Mouse (Mus musculus): ENCODE measurements around the gene Bmpr1a. TPM values are rescaled to one million over a fixed set of nuclear protein-coding genes. Genes with fewer than 3 reads are reported as not detected.
"Not testable (repeated sequence)": the region's sequence is repeated elsewhere in the genome, so short reads cannot be mapped to it uniquely, and the experiment has no call there.

Bmpr1a gene
- polyA plus RNA-seq, 1 experiment from 2014 or later: 21.1 TPM

DNA sequence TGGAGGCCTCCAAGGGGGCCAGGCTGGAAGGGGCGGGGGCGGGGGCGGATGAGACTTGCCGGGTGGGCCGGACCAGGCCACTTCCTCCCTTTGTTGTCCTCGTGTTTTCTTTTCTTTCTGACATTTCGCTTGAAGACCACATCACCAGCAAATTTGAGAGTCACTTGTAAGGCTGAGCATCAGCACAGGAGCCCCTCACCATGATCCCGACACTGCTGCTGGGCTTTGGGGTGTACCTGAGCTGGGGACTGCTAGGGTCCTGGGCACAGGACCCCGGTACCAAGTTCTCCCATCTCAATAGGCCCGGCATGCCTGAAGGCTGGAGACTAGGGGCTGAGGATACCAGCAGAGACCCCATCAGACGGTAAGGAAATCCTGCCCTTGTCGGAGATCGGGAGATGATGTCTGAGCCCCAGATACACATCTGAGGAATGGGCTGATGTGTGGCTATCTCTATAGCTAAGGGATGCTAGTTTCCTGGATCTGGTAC lies 127.7 kb downstream of the Bmpr1a start, which contains the start of gene Mmrn2:
TSS of gene Mmrn2 (plus strand) at position 51 of the 490 bp plus-strand sequence.
- no peaks in the 10 kb centered on the region for H3K9me3 ChIP-seq (ENCODE audit: control insufficient read depth, low read length)
- no peak within 1 kb of the TSS for H3K4me3 ChIP-seq (replicated peaks; ENCODE audit: low read length)
- WGBS: 83% methylated on average over 13 of the region's 13 CpGs
- H3K36me3 ChIP-seq (ENCODE audit: control insufficient read depth, insufficient read depth): no peaks in the 10 kb centered on the region
- H3K9ac ChIP-seq (replicated peaks; ENCODE audit: low read depth, low read length): no peak within 1 kb of the TSS
- H3K4me2 ChIP-seq (ENCODE audit: low read length): no peak within 1 kb of the TSS
- H3K4me1 ChIP-seq (replicated peaks; ENCODE audit: control insufficient read depth, insufficient read depth, low read length): peaks cover 7% of the 10 kb centered on the region
- no peaks in the 10 kb centered on the region for H3K27me3 ChIP-seq (replicated peaks; ENCODE audit: control insufficient read depth, insufficient read depth, low read length)
- ATAC-seq: no peak
- no peak within 1 kb of the TSS for H3K27ac ChIP-seq (ENCODE audit: low read length)

DNA sequence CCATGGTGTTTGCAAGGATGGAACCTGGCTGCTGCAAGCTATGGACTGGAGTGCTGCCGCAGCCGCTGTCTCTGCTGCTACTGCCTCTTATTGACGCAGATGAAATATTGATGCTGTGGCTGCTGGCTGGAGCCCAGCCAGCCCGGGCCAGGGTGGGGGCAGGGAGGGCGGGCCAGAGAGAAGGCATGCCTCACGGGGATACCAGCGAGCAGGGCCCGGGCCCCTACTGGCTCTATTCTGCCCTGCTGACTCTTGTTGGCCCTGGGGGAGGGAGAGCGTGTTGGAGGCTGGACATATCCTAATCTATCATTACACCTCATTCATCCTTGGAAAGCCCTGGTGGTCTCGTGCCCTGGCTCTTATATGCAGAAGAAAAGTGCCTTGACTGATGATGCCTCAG lies 128.6 kb downstream of the Bmpr1a start, which contains the start of gene Sncg:
TSS of gene Sncg (minus strand) at position 213 of the 400 bp plus-strand sequence.
- Histone ChIP-seq H3K4me3 (replicated peaks; ENCODE audit: low read length) (no peak within 1 kb of the TSS), H3K36me3 (ENCODE audit: control insufficient read depth, insufficient read depth) (no peaks in the 10 kb centered on the region), H3K4me2 (ENCODE audit: low read length) (no peak within 1 kb of the TSS), H3K4me1 (replicated peaks; ENCODE audit: control insufficient read depth, insufficient read depth, low read length) (peaks cover 7% of the 10 kb centered on the region), H3K27ac (ENCODE audit: low read length) (no peak within 1 kb of the TSS), H3K9ac (replicated peaks; ENCODE audit: low read depth, low read length) (no peak within 1 kb of the TSS), H3K9me3 (ENCODE audit: control insufficient read depth, low read length) (no peaks in the 10 kb centered on the region), H3K27me3 (replicated peaks; ENCODE audit: control insufficient read depth, insufficient read depth, low read length) (no peaks in the 10 kb centered on the region)
- 70% methylated on average over 10 of the region's 10 CpGs for WGBS
- ATAC-seq: no peak

DNA sequence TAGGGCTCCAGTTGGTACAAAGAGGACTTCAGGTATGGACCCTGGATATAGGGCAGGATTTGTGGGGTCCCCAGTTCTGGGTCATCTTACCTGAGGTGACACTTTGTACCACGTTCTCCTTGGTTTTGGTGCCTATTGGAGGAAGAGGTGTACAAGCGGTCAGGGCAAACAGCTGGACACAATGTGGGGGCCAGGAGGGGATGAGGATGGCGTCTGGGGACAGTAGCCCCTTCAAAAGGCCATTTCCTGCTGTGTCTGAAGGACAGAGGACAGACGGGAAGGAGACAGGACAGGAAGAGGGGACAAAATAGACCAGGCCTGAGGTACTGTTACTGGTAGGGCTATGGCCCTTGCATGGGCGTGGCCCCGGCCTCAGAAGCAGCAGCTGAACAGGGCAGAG lies 129.6 kb downstream of the Bmpr1a start:
- H3K4me3 ChIP-seq (replicated peaks; ENCODE audit: low read length): no peak overlapping the region
- no peaks in the 10 kb centered on the region for H3K36me3 ChIP-seq (ENCODE audit: control insufficient read depth, insufficient read depth)
- WGBS: 85% methylated on average over 6 of the region's 6 CpGs
- no peak overlapping the region for H3K4me2 ChIP-seq (ENCODE audit: low read length)
- H3K4me1 ChIP-seq (replicated peaks; ENCODE audit: control insufficient read depth, insufficient read depth, low read length): peaks cover 3% of the 10 kb centered on the region
- ATAC-seq: no peak
- no peaks in the 10 kb centered on the region for H3K9me3 ChIP-seq (ENCODE audit: control insufficient read depth, low read length)
- no peak overlapping the region for H3K9ac ChIP-seq (replicated peaks; ENCODE audit: low read depth, low read length)
- no peak overlapping the region for H3K27ac ChIP-seq (ENCODE audit: low read length)
- H3K27me3 ChIP-seq (replicated peaks; ENCODE audit: control insufficient read depth, insufficient read depth, low read length): no peaks in the 10 kb centered on the region

DNA sequence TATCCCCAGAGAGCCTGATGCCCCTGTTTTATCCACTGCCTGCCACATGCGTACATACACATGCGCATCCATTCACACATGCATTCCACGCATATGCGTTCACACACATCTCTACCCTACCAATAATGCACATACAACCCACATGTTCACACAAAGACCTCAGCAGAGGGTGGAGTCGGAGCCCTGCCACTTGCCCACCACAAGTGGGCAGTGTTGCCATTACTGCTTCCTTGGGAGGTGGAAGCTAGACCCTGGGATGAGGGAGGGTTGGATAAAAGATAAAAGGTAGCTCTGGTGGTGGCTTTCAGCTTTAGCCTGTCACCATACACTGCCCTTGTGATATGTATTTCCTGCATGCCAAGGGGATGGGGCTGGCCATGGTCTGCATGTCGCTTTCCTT lies 130.5 kb downstream of the Bmpr1a start:
- Histone ChIP-seq H3K36me3 (ENCODE audit: control insufficient read depth, insufficient read depth) (no peaks in the 10 kb centered on the region), H3K9me3 (ENCODE audit: control insufficient read depth, low read length) (no peaks in the 10 kb centered on the region), H3K4me2 (ENCODE audit: low read length) (no peak overlapping the region), H3K4me1 (replicated peaks; ENCODE audit: control insufficient read depth, insufficient read depth, low read length) (no peaks in the 10 kb centered on the region), H3K9ac (replicated peaks; ENCODE audit: low read depth, low read length) (no peak overlapping the region), H3K4me3 (replicated peaks; ENCODE audit: low read length) (no peak overlapping the region), H3K27me3 (replicated peaks; ENCODE audit: control insufficient read depth, insufficient read depth, low read length) (no peaks in the 10 kb centered on the region), H3K27ac (ENCODE audit: low read length) (no peak overlapping the region)
- WGBS: 81% methylated on average over 6 of the region's 6 CpGs
- ATAC-seq: peak; percentile 43

DNA sequence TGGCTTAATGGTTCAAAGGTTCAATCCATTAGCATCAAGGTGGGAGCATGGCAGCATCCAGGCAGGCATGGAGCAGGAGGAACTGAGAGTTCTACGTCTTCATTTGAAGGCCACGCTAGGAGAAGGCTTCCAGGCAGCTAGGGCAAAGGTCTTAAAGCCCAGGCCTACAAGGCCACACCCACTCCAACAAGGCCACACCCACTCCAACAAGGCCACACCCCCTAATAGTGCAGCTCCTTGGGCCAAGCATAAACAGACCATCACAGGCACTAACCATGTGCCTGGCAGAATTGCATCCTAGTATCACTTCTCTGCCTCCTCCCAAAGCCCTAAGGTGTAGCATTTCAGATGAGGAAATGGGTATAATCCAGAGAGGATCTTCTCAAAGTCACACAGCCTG lies 131.4 kb downstream of the Bmpr1a start:
- Histone ChIP-seq H3K4me2 (ENCODE audit: low read length) (no peak overlapping the region), H3K4me1 (replicated peaks; ENCODE audit: control insufficient read depth, insufficient read depth, low read length) (no peaks in the 10 kb centered on the region), H3K9ac (replicated peaks; ENCODE audit: low read depth, low read length) (no peak overlapping the region), H3K9me3 (ENCODE audit: control insufficient read depth, low read length) (no peaks in the 10 kb centered on the region), H3K27me3 (replicated peaks; ENCODE audit: control insufficient read depth, insufficient read depth, low read length) (no peaks in the 10 kb centered on the region), H3K4me3 (replicated peaks; ENCODE audit: low read length) (no peak overlapping the region), H3K36me3 (ENCODE audit: control insufficient read depth, insufficient read depth) (no peaks in the 10 kb centered on the region), H3K27ac (ENCODE audit: low read length) (no peak overlapping the region)
- ATAC-seq: no peak
- WGBS: 87% methylated on average over 2 of the region's 2 CpGs

DNA sequence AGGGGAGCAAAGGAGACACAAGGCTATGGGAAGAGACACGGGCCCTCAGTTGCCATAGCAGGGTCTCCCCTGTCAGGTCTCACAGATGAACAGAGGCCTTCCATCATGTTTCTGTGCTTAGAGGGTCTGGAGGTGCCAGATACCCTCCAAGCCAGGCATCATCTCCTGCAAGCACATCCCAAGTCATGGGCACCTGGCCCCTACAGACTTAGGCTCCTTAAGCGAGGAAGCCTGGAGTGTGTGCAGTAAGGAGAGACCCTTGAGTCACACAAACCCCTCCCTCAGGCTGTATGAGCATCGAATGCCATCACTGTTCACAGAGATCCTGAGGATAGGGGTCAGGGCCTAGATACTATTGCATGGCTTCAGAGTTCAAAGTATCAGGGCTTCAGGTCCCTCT lies 132.2 kb downstream of the Bmpr1a start:
- no peak overlapping the region for H3K9ac ChIP-seq (replicated peaks; ENCODE audit: low read depth, low read length)
- ATAC-seq: no peak
- H3K9me3 ChIP-seq (ENCODE audit: control insufficient read depth, low read length): no peaks in the 10 kb centered on the region
- no peak overlapping the region for H3K4me3 ChIP-seq (replicated peaks; ENCODE audit: low read length)
- H3K27ac ChIP-seq (ENCODE audit: low read length): no peak overlapping the region
- no peaks in the 10 kb centered on the region for H3K4me1 ChIP-seq (replicated peaks; ENCODE audit: control insufficient read depth, insufficient read depth, low read length)
- no peaks in the 10 kb centered on the region for H3K27me3 ChIP-seq (replicated peaks; ENCODE audit: control insufficient read depth, insufficient read depth, low read length)
- no peaks in the 10 kb centered on the region for H3K36me3 ChIP-seq (ENCODE audit: control insufficient read depth, insufficient read depth)
- no peak overlapping the region for H3K4me2 ChIP-seq (ENCODE audit: low read length)
- 93% methylated on average over 3 of the region's 3 CpGs for WGBS

DNA sequence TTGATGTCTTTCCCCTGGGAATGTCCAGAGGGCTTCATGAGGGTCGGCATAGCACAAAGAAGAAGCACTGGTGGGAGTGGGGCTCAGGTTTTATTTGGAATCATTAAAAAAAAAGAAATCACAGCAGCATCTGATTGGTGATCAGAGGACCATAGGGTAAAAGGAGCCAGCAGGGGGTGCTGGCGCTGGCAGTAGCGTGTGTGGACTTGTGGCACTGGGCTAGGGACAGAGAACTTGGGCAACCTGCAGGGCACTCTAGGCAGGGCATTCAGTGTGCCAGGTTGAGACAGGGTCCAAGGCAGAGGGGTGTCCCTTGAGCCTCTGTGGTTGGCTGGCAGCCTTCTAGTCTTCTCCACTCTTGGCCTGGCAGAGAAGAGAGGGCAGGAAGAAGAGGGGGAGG lies 132.9 kb downstream of the Bmpr1a start:
- H3K36me3 ChIP-seq (ENCODE audit: control insufficient read depth, insufficient read depth): no peaks in the 10 kb centered on the region
- no peak for ATAC-seq
- H3K27me3 ChIP-seq (replicated peaks; ENCODE audit: control insufficient read depth, insufficient read depth, low read length): no peaks in the 10 kb centered on the region
- no peaks in the 10 kb centered on the region for H3K4me1 ChIP-seq (replicated peaks; ENCODE audit: control insufficient read depth, insufficient read depth, low read length)
- no peak overlapping the region for H3K4me2 ChIP-seq (ENCODE audit: low read length)
- no peak overlapping the region for H3K27ac ChIP-seq (ENCODE audit: low read length)
- H3K4me3 ChIP-seq (replicated peaks; ENCODE audit: low read length): no peak overlapping the region
- no peak overlapping the region for H3K9ac ChIP-seq (replicated peaks; ENCODE audit: low read depth, low read length)
- WGBS: 52% methylated on average over 3 of the region's 3 CpGs
- H3K9me3 ChIP-seq (ENCODE audit: control insufficient read depth, low read length): no peaks in the 10 kb centered on the region

DNA sequence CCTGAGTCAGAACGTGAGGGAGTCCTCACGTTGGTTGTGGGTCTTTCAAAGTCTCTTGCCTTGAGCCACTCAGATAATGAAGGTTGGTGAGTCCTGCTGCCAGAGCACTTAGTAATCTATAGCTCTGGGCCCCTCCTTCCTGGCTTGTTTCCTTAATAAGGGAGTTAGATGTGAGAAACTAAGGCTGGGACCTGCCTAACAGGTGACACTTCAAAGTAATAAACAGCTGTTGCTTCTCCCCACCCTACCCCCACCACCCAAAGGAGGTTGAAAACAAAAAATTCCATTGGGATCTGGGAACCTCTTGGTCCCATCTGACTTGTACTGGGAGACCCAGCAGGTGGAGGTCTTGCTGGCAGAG lies 138.0 kb downstream of the Bmpr1a start:
- no peaks in the 10 kb centered on the region for H3K9me3 ChIP-seq (ENCODE audit: control insufficient read depth, low read length)
- H3K4me2 ChIP-seq (ENCODE audit: low read length): no peak overlapping the region
- no peak for ATAC-seq
- no peaks in the 10 kb centered on the region for H3K36me3 ChIP-seq (ENCODE audit: control insufficient read depth, insufficient read depth)
- H3K27ac ChIP-seq (ENCODE audit: low read length): no peak overlapping the region
- WGBS: 90% methylated on average over 2 of the region's 2 CpGs
- peaks cover 9% of the 10 kb centered on the region for H3K4me1 ChIP-seq (replicated peaks; ENCODE audit: control insufficient read depth, insufficient read depth, low read length)
- no peak overlapping the region for H3K4me3 ChIP-seq (replicated peaks; ENCODE audit: low read length)
- H3K9ac ChIP-seq (replicated peaks; ENCODE audit: low read depth, low read length): no peak overlapping the region
- no peaks in the 10 kb centered on the region for H3K27me3 ChIP-seq (replicated peaks; ENCODE audit: control insufficient read depth, insufficient read depth, low read length)

DNA sequence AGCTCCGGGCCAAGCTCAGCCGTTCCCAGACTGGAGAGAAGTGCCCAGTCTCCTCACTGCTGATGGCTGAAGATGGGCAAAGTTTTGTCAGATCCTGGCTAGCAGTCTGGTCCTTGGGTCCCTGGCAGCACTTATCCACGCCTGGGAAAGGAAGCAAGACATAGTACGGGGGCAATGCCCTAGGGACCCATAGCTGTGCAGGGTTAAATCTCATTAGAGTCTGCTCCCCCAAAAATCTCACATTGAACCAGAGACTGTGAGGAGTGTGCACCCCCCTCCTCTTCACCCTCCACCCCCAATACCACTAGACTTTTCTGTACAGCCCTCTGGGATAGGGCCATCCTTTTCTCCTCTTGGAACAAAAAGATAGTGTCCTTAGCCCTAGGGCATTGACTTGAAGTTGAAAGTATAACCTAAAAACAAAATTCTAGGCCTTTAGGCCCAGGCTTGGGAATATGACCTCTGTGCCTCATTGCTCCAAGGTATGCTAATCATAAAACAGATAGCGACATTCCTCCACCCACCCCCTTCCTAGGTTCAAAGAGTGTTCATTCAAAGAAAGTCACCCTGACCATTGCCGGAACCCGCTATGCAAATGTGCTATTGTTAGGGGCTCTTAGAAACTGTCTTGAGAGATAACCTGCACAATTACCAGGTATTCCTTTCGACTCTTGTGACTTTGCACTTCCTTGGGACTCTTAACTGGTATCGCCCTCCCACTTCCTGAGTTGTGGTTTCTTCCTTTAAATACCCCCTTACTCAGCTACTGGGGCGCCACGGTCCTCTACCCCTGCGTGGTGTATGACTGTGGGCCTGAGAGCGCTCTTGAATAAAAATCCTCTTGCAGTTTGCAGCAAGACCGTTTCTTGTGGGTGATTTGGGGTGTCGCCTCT lies 138.6 kb downstream of the Bmpr1a start:
- not testable (repeated sequence) for H3K36me3 ChIP-seq (ENCODE audit: control insufficient read depth, insufficient read depth); H3K27ac ChIP-seq (ENCODE audit: low read length); H3K27me3 ChIP-seq (replicated peaks; ENCODE audit: control insufficient read depth, insufficient read depth, low read length); H3K9me3 ChIP-seq (ENCODE audit: control insufficient read depth, low read length); ATAC-seq; H3K4me1 ChIP-seq (replicated peaks; ENCODE audit: control insufficient read depth, insufficient read depth, low read length)
- peak overlapping the region; percentile 48 for H3K4me3 ChIP-seq (replicated peaks; ENCODE audit: low read length)
- WGBS: 77% methylated on average over 15 of the region's 15 CpGs
- H3K9ac ChIP-seq (replicated peaks; ENCODE audit: low read depth, low read length): peak overlapping the region; percentile 70
- peak overlapping the region; percentile 79 for H3K4me2 ChIP-seq (ENCODE audit: low read length)

All from forebrain, embryonic 16.5 days (tissue).